Mouse (Mus musculus) cortical plate, adult 2 months (tissue): ENCODE measurements at regions not wholly inside any gene's neighbourhood (a gene's known extent, or its start where the extent isn't known, plus 50 kb on each side); places are given as distances from the start of the nearest gene placed in this dataset.

Experiments used
- CTCF ChIP-seq: fragments of 200-500 bp; IDR thresholded peaks from 2 replicates; pipeline ENCODE4 v1.5.1; 2011; ENCODE audit warnings: mild to moderate bottlenecking, control low read depth, low read length; ENCODE audit not compliant: insufficient read depth; ENCODE audit errors: extremely low read depth
- POLR2A ChIP-seq: fragments of 200-500 bp; IDR thresholded peaks from 2 replicates; pipeline ENCODE4 v1.6.1; 2011; ENCODE audit warnings: mild to moderate bottlenecking, low read length, control low read depth; ENCODE audit not compliant: insufficient read depth; ENCODE audit errors: extremely low read depth

DNA sequence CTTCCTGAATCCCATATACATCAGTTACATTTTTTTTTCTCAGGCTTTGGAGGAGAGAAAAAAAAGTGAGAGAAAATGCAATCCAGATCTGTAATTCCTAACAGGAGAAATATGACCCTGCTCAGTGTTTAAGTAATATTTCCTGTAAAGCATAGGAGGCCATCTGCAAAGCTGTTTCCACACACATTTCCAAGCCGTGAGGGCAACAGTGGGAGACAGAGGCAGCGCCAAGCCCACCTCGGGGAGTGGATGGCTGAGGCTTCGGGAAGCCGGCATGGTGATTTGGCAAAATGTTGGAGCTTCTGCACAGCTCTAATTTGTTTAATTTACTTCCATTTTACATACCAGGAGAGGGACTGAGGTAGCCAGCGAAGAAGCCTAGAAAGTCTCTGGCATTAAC is 372.6 kb upstream of the Mki67 start:
- no peak for TF ChIP-seq CTCF
- no peak for TF ChIP-seq POLR2A
